Mouse (Mus musculus) lung, postnatal 0 days (tissue): ENCODE measurements at regions not wholly inside any gene's neighbourhood (a gene's known extent, or its start where the extent isn't known, plus 50 kb on each side); places are given as distances from the start of the nearest gene placed in this dataset.

Source experiments
- ATAC-seq: fragments of 200-750 bp; cut with Nextera tagmentation; 2 replicates; pipeline ENCODE4 v1.8.0; 2017; ENCODE audit warnings: moderate library complexity
- DNase-seq: peaks from one replicate; pipeline ENCODE4 v3.0.0-alpha.2; 2016; ENCODE audit warnings: low spot score
- H3K27ac ChIP-seq: fragments of 300-500 bp; sonication (generic); 2 replicates; pipeline ENCODE4 v1.5.1; 2014; ENCODE audit warnings: antibody characterized with exemption, mild to moderate bottlenecking, low read length, mixed read lengths
- H3K27me3 ChIP-seq: fragments of 300-500 bp; sonication (generic); replicated peaks from 2 replicates; pipeline ENCODE4 v1.6.1; 2014; ENCODE audit warnings: low read length, mixed read lengths; ENCODE audit not compliant: insufficient read depth
- H3K36me3 ChIP-seq: fragments of 300-500 bp; sonication (generic); 2 replicates; pipeline ENCODE4 v1.6.1; 2014; ENCODE audit warnings: low read length, mixed read lengths; ENCODE audit not compliant: insufficient read depth
- H3K4me1 ChIP-seq: fragments of 300-500 bp; sonication (generic); 2 replicates; pipeline ENCODE4 v1.6.1; 2014; ENCODE audit warnings: antibody characterized with exemption, low read depth, low read length, mixed read lengths; ENCODE audit not compliant: insufficient read depth
- H3K4me2 ChIP-seq: fragments of 300-500 bp; sonication (generic); replicated peaks from 2 replicates; pipeline ENCODE4 v1.6.1; 2014; ENCODE audit warnings: low read depth, mild to moderate bottlenecking, low read length, moderate library complexity, mixed read lengths
- H3K4me3 ChIP-seq: fragments of 300-500 bp; sonication (generic); 2 replicates; pipeline ENCODE4 v1.5.1; 2014; ENCODE audit warnings: low read depth, low read length
- H3K9ac ChIP-seq: fragments of 300-500 bp; sonication (generic); replicated peaks from 2 replicates; pipeline ENCODE4 v1.6.1; 2014; ENCODE audit warnings: low read depth, mild to moderate bottlenecking
- H3K9me3 ChIP-seq: fragments of 300-500 bp; sonication (generic); 2 replicates; pipeline ENCODE4 v1.6.1; 2016; ENCODE audit warnings: low read length, mixed read lengths
- CTCF ChIP-seq: IDR thresholded peaks from 2 replicates; pipeline ENCODE4 v1.5.1; 2016; ENCODE audit warnings: antibody characterized with exemption, mild to moderate bottlenecking
- EP300 ChIP-seq: IDR thresholded peaks from 2 replicates; pipeline ENCODE4 v1.6.1; 2016; ENCODE audit warnings: antibody characterized with exemption, mild to moderate bottlenecking, control low read depth
- WGBS: fragments of 180-500 bp; shearing (Covaris S2); extraction: QIAGEN DNeasy Blood & Tissue Kit; methylation state at CpG from one replicate; pipeline ENCODE4 v1.1.7; 2014; 5-methylcytosine and 5-hydroxymethylcytosine counted together
- microRNA counts: library from miRNA; unstranded; fragments of <30 nt; microRNA quantifications from one replicate; lab custom pipeline; 2015
- microRNA-seq: library from miRNA; unstranded; fragments of <30 nt; microRNA quantifications from one replicate; pipeline ENCODE4, GENCODE M21; 2016

DNA sequence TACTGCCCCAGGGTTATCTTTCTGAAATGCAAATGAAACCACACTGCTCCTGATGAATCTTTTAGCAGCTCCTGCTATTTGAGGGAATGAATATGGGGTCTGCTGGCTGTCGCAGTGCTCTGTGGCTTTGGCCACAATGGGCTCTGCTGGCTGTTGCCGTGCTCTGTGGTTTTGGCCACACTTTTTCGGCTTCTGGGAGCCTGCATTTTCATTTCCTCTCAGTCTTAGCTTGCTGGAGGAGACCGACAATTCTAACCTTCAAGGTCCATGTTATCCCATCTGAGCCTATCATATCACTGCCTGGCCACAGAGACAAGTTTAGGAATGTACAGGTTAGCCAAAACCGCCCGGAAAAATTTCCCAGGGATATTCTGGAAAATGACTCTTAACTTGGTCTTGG lies 57.2 kb upstream of the Ubash3b start:
- TF ChIP-seq EP300 = no peak
- no peak for TF ChIP-seq CTCF
- ATAC-seq = no peak
- H3K4me2 ChIP-seq = no peak overlapping the region

DNA sequence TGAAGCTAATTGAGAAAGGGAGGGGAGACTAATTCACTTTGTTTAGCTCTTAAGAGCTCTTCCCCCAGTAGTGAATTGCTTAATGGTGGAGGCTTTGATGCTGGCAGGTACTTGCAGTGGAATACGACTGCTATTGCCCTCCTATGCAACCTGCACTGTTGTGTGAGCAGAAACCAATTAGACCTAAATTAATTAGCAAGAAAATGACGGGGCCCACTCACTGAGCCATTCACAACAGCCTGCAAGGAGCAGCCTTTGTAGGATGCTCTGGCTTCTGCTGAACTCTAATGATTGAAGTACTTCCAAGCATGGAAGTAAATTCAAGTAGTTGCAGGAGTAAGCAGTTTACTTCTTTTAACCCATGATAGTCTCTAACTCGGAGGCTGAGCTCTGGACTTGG lies 54.8 kb upstream of the Ubash3b start:
- H3K9ac ChIP-seq = no peak overlapping the region
- WGBS = 72% methylated on average over 3 of the region's 3 CpGs
- no peak overlapping the region for H3K4me3 ChIP-seq
- H3K4me2 ChIP-seq = no peak overlapping the region
- no peak overlapping the region for H3K27ac ChIP-seq
- H3K4me1 ChIP-seq = no peaks in the 10 kb centered on the region
- ATAC-seq (no peak), DNase-seq (no peak)
- no peaks in the 10 kb centered on the region for H3K9me3 ChIP-seq
- no peaks in the 10 kb centered on the region for H3K36me3 ChIP-seq
- no peaks in the 10 kb centered on the region for H3K27me3 ChIP-seq
- TF ChIP-seq CTCF (no peak), EP300 (no peak)

More for the DNA sequence above, 57.2 kb upstream of the Ubash3b start:
- DNase-seq = no peak
- no peaks in the 10 kb centered on the region for H3K27me3 ChIP-seq
- H3K9ac ChIP-seq = no peak overlapping the region
- no peaks in the 10 kb centered on the region for H3K4me1 ChIP-seq
- WGBS = 86% methylated on average over 6 of the region's 6 CpGs
- no peak overlapping the region for H3K27ac ChIP-seq
- no peaks in the 10 kb centered on the region for H3K36me3 ChIP-seq
- no peaks in the 10 kb centered on the region for H3K9me3 ChIP-seq
- no peak overlapping the region for H3K4me3 ChIP-seq

DNA sequence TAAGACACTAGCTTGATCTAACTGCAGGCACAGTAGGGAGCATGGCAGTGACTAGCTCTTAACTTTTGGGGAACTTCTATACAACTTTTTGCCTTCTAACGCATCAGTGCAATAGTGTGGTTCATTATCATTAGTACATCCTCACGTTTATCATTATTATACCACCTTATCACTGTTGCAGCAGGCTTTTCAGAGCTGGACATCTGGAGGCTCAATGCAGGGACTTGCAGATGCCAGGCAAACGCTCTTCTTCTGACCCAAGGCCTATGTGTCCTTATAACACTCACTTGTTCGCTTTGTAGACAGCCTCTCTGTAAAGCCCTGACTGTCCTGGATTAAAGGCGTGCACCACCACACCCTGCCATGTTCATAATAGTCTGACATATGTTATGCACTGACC lies 53.5 kb upstream of the Ubash3b start:
- Histone ChIP-seq H3K9ac (no peak overlapping the region), H3K27ac (no peak overlapping the region), H3K36me3 (no peaks in the 10 kb centered on the region), H3K4me3 (no peak overlapping the region), H3K4me2 (no peak overlapping the region), H3K9me3 (no peaks in the 10 kb centered on the region), H3K4me1 (no peaks in the 10 kb centered on the region), H3K27me3 (no peaks in the 10 kb centered on the region)
- 81% methylated on average over 5 of the region's 5 CpGs for WGBS
- ATAC-seq = no peak
- no peak for DNase-seq
- TF ChIP-seq EP300 (no peak), CTCF (no peak)

DNA sequence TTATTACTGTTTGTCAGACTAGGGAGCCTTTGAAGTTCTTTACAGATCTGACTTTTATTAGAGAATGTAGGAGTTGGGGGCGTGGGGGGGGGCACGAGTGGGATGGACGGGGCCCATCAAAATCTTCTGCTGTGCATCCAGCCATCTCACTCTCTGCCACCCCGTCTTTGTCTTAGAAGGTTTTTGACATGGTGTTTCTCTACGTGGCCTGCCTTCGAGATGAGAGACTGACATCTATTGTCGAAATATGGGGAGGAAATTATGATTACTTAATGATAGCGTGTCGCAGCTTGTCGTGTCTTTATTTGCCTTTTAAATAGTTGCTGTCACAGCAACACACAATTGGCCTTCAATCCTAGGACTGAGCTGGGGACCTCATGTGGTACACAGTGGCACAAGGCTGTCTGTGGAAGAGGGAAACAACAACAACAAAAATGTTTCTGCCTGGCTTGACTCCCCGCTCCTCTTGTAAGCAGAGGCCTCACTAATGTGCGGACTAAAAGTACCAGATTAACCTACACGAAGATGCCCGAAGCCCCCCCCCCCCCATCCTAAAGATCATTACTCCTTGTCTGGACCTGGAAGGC lies 51.5 kb upstream of the Ubash3b start:
- Histone ChIP-seq H3K36me3 (no peaks in the 10 kb centered on the region), H3K4me3 (no peak overlapping the region), H3K27ac (no peak overlapping the region), H3K4me1 (no peaks in the 10 kb centered on the region), H3K9ac (no peak overlapping the region), H3K9me3 (no peaks in the 10 kb centered on the region), H3K27me3 (no peaks in the 10 kb centered on the region), H3K4me2 (peak overlapping the region; percentile 52; the same call in 1 of the 2 replicates)
- ATAC-seq (no peak), DNase-seq (no peak)
- no peak for TF ChIP-seq CTCF
- TF ChIP-seq EP300 = no peak
- 31% methylated on average over 14 of the region's 14 CpGs for WGBS

DNA sequence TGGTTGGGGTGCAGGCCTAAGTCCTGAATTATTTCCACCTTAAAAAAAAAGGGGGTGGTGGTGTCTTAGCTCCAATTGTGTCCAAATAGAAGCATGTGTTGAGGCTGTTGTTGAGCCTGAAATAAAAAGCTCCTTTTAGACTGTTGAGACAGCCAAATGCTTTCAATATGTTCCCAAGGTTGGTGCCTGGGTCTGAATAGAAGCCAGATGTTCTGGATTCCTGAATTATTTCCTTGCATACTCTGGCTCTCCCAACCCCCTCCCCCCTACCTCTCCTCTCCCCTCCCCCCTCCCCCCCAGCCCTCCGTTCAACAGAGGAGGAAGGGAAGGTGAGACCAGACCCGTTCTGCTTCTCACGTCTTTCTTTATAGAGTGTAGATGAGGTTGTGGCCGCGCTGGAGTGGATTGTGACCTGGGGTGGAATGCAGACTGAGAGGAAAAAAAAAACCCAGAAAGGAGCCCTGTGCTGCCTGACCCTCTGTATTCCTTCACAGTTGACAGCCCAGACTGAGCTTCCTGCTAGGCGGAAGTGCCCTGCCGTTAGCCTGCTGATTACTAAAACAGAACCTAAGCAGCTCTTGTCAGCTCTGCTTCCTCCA lies 50.9 kb upstream of the Ubash3b start:
- H3K9me3 ChIP-seq = no peaks in the 10 kb centered on the region
- peak; percentile 57 for ATAC-seq
- H3K27ac ChIP-seq = peak overlapping the region; percentile 28
- peak; percentile 68 for DNase-seq
- TF ChIP-seq CTCF (no peak), EP300 (no peak)
- H3K4me1 ChIP-seq = no peaks in the 10 kb centered on the region
- no peak overlapping the region; the same call in 1 of the 2 replicates for H3K9ac ChIP-seq
- 3% methylated on average over 6 of the region's 7 CpGs for WGBS
- H3K4me2 ChIP-seq = peak overlapping the region; percentile 52
- H3K36me3 ChIP-seq = no peaks in the 10 kb centered on the region
- H3K27me3 ChIP-seq = no peaks in the 10 kb centered on the region
- peak overlapping the region; percentile 27 for H3K4me3 ChIP-seq

DNA sequence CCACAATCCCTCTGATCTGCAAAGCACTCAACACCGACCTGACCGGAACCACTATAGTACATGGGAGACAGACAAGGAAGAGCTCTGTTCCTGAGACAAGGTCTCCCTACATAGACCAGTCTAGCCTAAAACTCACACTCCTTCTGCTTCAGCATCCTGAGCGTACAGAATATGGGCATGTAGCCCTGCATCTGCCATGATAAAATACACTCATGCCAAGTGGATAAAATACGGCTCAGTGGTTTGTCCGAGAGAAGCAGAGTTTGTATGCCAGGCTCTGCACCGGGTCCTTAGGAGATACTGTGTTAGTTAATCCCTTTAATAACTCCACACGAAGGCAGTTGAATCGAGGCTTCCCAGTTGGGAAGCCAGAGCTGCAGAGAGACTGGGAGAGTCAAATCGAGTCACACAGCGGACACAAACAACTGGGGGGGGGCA lies 50.4 kb upstream of the Ubash3b start:
- no peak for DNase-seq
- Histone ChIP-seq H3K27ac (peak overlapping the region; percentile 28; the same call in 1 of the 2 replicates), H3K36me3 (no peaks in the 10 kb centered on the region), H3K9ac (no peak overlapping the region), H3K27me3 (no peaks in the 10 kb centered on the region), H3K4me2 (no peak overlapping the region), H3K9me3 (no peaks in the 10 kb centered on the region), H3K4me3 (no peak overlapping the region), H3K4me1 (no peaks in the 10 kb centered on the region)
- no peak for ATAC-seq
- 55% methylated on average over 10 of the region's 10 CpGs for WGBS
- TF ChIP-seq EP300 (no peak), CTCF (no peak)

MicroRNA genes in the stretch of these regions (microRNA counts, 519-probe panel; counts per million panel counts)
- microRNA mmu-miR-100 (lab: Ali Mortazavi, UCI) = 3,919 counts per million, percentile 33 among the panel's probes with 10 or more counts
- 1,768 counts per million, percentile 3 among the panel's probes with 10 or more counts for microRNA mmu-miR-125b-3p (lab: Ali Mortazavi, UCI)

Small RNA genes in the stretch of these regions (microRNA-seq; reads per million reads assigned to microRNA genes)
- gene Mir100 (1,233 reads per million, percentile 77 among the genes with 10 or more reads in this experiment), gene Mir125b-1 (71.2 reads per million, percentile 45 among the genes with 10 or more reads in this experiment), gene Mirlet7a-2 (161 reads per million, percentile 54 among the genes with 10 or more reads in this experiment)
